Mouse (Mus musculus) stomach, embryonic 15.5 days (tissue): ENCODE measurements around the gene Fam178b. TPM values are rescaled to one million over a fixed set of nuclear protein-coding genes. Genes with fewer than 3 reads are reported as not detected.
"Not testable (repeated sequence)": the region's sequence is repeated elsewhere in the genome, so short reads cannot be mapped to it uniquely, and the experiment has no call there.

Experiments used
- ATAC-seq: fragments of 200-750 bp; cut with Nextera tagmentation; 2 replicates; pipeline ENCODE4 v1.8.0; 2017; ENCODE audit warnings: low read depth, moderate number of reproducible peaks, moderate TSS enrichment; ENCODE audit not compliant: insufficient read depth, low FRiP score
- H3K27ac ChIP-seq: fragments of 300-500 bp; sonication (generic); 2 replicates; pipeline ENCODE4 v1.5.1; 2015; ENCODE audit warnings: mild to moderate bottlenecking, inconsistent platforms
- H3K27me3 ChIP-seq: fragments of 300-500 bp; sonication (generic); replicated peaks from 2 replicates; pipeline ENCODE4 v1.6.1; 2015; ENCODE audit warnings: inconsistent platforms
- H3K36me3 ChIP-seq: fragments of 300-500 bp; sonication (generic); 2 replicates; pipeline ENCODE4 v1.6.1; 2015; ENCODE audit warnings: inconsistent platforms
- H3K4me1 ChIP-seq: fragments of 300-500 bp; sonication (generic); 2 replicates; pipeline ENCODE4 v1.6.1; 2015; ENCODE audit warnings: inconsistent platforms
- H3K4me2 ChIP-seq: fragments of 300-500 bp; sonication (generic); 2 replicates; pipeline ENCODE4 v1.6.1; 2015; ENCODE audit warnings: mild to moderate bottlenecking, inconsistent platforms
- H3K4me3 ChIP-seq: fragments of 300-500 bp; sonication (generic); replicated peaks from 2 replicates; pipeline ENCODE4 v1.5.1; 2015; ENCODE audit warnings: inconsistent platforms
- H3K9ac ChIP-seq: fragments of 300-500 bp; sonication (generic); 2 replicates; pipeline ENCODE4 v1.6.1; 2015; ENCODE audit warnings: inconsistent platforms
- H3K9me3 ChIP-seq: fragments of 300-500 bp; sonication (generic); 2 replicates; pipeline ENCODE4 v1.6.1; 2016; ENCODE audit warnings: inconsistent platforms
- whole genome bisulfite sequencing: fragments of 180-500 bp; shearing (Covaris S2); methylation state at CpG from one replicate; pipeline ENCODE4 v1.1.7; 2015; 5-methylcytosine and 5-hydroxymethylcytosine counted together
- polyA plus RNA-seq: library from polyadenylated mRNA; unstranded; fragments of >200 nt; fragmentation: Nextera tagmentation; extraction: Ambion mirVana; gene quantifications from 2 replicates; pipeline ENCODE4 v1.2.1, GENCODE M21; 2015

Fam178b gene
- polyA plus RNA-seq, 1 experiment from 2014 or later = 0.96 TPM

DNA sequence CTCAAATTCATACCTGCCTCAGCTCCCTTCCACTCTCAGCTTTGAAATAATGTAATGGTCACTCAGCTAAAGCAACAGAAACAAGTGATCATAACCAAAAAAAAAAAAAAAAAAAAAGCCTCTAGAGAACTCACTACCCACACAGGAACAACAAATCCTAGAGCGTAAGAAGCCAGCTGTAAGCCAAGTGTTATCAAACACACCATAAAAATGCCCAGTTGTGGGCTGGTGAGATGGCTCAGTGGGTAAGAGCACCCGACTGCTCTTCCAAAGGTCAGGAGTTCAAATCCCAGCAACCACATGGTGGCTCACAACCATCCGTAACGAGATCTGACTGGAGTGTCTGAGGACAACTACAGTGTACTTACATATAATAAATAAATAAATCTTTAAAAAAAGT, 15.0 kb downstream of the Fam178b start:
- not testable (repeated sequence) for H3K9me3 ChIP-seq, H3K27ac ChIP-seq, H3K27me3 ChIP-seq, H3K4me2 ChIP-seq, ATAC-seq, H3K4me3 ChIP-seq, H3K9ac ChIP-seq, H3K36me3 ChIP-seq, H3K4me1 ChIP-seq
- 75% methylated on average over 4 of the region's 4 CpGs for WGBS

DNA sequence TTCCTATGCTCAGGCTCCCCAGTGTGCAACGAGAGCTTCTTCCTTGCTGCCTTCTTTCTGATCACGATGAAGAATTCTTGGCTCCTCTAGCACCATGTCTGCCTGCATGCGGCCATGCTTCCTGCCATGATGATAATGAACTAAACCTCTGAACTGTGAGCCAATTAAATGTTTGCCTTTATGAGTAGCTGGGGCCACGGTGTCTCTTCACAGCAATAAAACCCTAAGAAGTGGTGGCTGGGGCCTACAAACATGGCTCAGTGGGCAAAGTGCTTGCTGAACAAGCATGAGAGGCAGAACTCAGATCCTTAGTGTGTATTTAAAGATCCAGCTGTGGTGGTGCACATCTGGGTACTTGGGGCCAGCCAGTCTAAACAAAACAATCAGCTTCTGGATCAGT, 17.0 kb downstream of the Fam178b start:
- ATAC-seq = no peak

GRCm38 (mm10) chr1:36665165-36665723, 17.7 kb downstream of the Fam178b start:
- H3K27ac ChIP-seq = peak overlapping the region; percentile 57
- H3K9me3 ChIP-seq = no peaks in the 10 kb centered on the region
- H3K36me3 ChIP-seq = no peaks in the 10 kb centered on the region
- H3K4me1 ChIP-seq = no peaks in the 10 kb centered on the region
- no peaks in the 10 kb centered on the region for H3K27me3 ChIP-seq
- WGBS = 60% methylated on average over 11 of the region's 11 CpGs
- H3K4me3 ChIP-seq = no peak overlapping the region
- ATAC-seq = no peak
- no peak overlapping the region for H3K9ac ChIP-seq
- H3K4me2 ChIP-seq = no peak overlapping the region

More for the DNA sequence above, 17.0 kb downstream of the Fam178b start:
- Histone ChIP-seq H3K36me3 (no peaks in the 10 kb centered on the region), H3K27me3 (no peaks in the 10 kb centered on the region), H3K4me3 (no peak overlapping the region), H3K27ac (peak overlapping the region; percentile 57; the same call in 1 of the 2 replicates), H3K9me3 (no peaks in the 10 kb centered on the region), H3K9ac (no peak overlapping the region), H3K4me1 (no peaks in the 10 kb centered on the region), H3K4me2 (no peak overlapping the region)
- WGBS = 60% methylated on average over 4 of the region's 4 CpGs

DNA sequence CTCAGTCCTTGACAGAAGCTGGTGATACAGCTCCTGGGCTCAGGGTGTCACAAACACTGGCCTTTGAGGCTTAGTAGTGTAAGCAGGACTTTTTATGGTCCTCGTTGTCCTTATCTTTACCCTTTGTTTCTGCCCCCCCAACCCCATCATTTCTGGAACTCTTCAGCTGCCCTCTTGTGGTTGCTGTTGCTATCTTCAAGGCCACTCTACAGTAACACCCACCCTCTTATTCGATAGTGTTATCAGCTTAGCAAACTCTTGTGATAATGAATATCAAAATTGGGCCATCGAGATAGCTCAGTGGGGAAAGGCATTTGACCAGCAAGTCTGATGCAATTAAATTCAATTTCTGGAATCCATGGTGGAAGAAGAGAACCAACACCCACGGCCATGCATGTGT, 18.5 kb downstream of the Fam178b start:
- WGBS = 54% methylated on average over 4 of the region's 4 CpGs
- ATAC-seq = no peak
- Histone ChIP-seq H3K4me2 (no peak overlapping the region), H3K36me3 (no peaks in the 10 kb centered on the region), H3K4me1 (no peaks in the 10 kb centered on the region), H3K27me3 (no peaks in the 10 kb centered on the region), H3K9me3 (no peaks in the 10 kb centered on the region), H3K27ac (no peak overlapping the region), H3K9ac (no peak overlapping the region), H3K4me3 (no peak overlapping the region)

DNA sequence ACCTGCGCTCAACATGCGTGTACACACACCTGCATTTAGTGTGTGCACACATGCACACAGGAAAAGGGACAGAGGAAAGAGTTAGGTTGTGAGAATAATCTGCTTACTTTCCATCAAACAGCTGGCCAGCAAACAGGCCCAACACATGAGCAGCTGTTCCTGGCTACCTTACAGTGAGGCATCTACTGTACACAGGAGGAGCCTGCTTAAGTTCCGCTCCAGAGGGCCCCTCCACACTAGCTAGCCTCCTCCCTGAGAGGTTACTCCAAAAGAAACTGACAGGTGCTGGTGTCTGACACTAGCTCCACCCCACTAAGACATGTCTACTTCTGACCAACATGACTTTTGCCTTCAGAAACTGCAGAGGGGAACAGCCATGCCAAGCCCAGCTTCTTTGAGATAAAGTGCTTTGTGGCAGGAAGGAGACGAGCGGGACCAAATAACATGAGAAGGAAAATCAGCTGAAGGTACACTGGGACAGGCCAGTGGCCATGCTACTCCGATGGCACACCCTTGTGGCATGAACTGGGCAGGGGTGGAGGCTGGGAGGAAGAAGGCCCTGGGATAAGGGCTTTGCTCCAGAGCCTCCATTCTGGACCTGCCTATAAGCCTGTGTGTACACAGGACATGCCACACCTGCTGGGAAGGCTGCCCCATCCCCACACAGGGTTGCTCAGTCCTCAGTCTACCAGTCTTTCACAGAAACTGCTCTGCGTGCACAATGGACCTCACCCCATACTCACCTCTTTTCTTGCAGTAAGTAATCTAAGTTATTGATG, 24.2 kb downstream of the Fam178b start:
- H3K9me3 ChIP-seq = no peaks in the 10 kb centered on the region
- no peaks in the 10 kb centered on the region for H3K27me3 ChIP-seq
- H3K4me2 ChIP-seq = no peak overlapping the region
- no peaks in the 10 kb centered on the region for H3K4me1 ChIP-seq
- no peak overlapping the region for H3K9ac ChIP-seq
- WGBS = 64% methylated on average over 7 of the region's 7 CpGs
- no peak overlapping the region for H3K4me3 ChIP-seq
- ATAC-seq = peak; percentile 72
- H3K36me3 ChIP-seq = no peaks in the 10 kb centered on the region
- H3K27ac ChIP-seq = 0 out of 2 replicates have a peak overlapping the region, but pooled peaks have one; percentile 19

GRCm38 (mm10) chr1:36657658-36658415, 25.1 kb downstream of the Fam178b start:
- no peaks in the 10 kb centered on the region for H3K27me3 ChIP-seq
- no peak overlapping the region for H3K4me3 ChIP-seq
- no peaks in the 10 kb centered on the region for H3K9me3 ChIP-seq
- WGBS = 72% methylated on average over 4 of the region's 4 CpGs
- ATAC-seq = no peak
- no peak overlapping the region for H3K27ac ChIP-seq
- no peak overlapping the region for H3K4me2 ChIP-seq
- H3K36me3 ChIP-seq = no peaks in the 10 kb centered on the region
- no peak overlapping the region for H3K9ac ChIP-seq
- H3K4me1 ChIP-seq = no peaks in the 10 kb centered on the region

GRCm38 (mm10) chr1:36656233-36656632, 26.8 kb downstream of the Fam178b start:
- no peak overlapping the region for H3K27ac ChIP-seq
- H3K9me3 ChIP-seq = no peaks in the 10 kb centered on the region
- ATAC-seq = no peak

DNA sequence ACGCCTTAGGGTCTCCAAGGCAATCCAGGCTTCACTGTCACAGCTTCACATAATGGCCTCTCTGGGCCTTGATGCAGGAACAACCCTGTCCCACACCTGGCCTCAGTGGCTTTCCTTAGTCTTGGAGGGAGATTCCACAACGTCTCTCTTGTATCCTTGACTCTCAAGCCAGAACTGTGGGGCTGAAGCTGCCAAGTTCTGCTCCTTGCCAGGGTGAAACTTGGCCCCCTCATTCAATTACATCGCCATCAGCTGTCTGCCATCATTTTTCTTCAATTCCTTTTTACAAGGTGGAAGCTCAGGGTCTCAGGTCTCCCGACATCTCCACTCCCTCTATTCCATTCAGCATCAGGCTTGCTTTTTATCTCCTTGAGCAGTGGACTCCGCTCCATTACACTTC, 27.9 kb downstream of the Fam178b start:
- H3K4me1 ChIP-seq = no peaks in the 10 kb centered on the region
- no peak overlapping the region for H3K27ac ChIP-seq
- 86% methylated on average over 5 of the region's 5 CpGs for WGBS
- no peak overlapping the region for H3K9ac ChIP-seq
- no peak for ATAC-seq
- no peak overlapping the region for H3K4me3 ChIP-seq
- H3K4me2 ChIP-seq = no peak overlapping the region
- no peaks in the 10 kb centered on the region for H3K36me3 ChIP-seq
- no peaks in the 10 kb centered on the region for H3K9me3 ChIP-seq
- no peaks in the 10 kb centered on the region for H3K27me3 ChIP-seq

More at GRCm38 (mm10) chr1:36656233-36656632, 26.8 kb downstream of the Fam178b start:
- H3K4me1 ChIP-seq = no peaks in the 10 kb centered on the region
- no peaks in the 10 kb centered on the region for H3K36me3 ChIP-seq
- no peaks in the 10 kb centered on the region for H3K27me3 ChIP-seq
- 81% methylated on average over 3 of the region's 3 CpGs for WGBS
- no peak overlapping the region for H3K4me3 ChIP-seq
- no peak overlapping the region for H3K4me2 ChIP-seq
- H3K9ac ChIP-seq = no peak overlapping the region

- Histone ChIP-seq H3K4me3 (no peak overlapping the region), H3K9me3 (no peaks in the 10 kb centered on the region), H3K9ac (no peak overlapping the region), H3K27ac (peak overlapping the region; percentile 64), H3K4me2 (no peak overlapping the region), H3K36me3 (no peaks in the 10 kb centered on the region), H3K4me1 (no peaks in the 10 kb centered on the region), H3K27me3 (no peaks in the 10 kb centered on the region)
- ATAC-seq = peak; percentile 75
- WGBS = 52% methylated on average over 5 of the region's 5 CpGs
Measured at GRCm38 (mm10) chr1:36647631-36648030, 35.4 kb downstream of the Fam178b start.

DNA sequence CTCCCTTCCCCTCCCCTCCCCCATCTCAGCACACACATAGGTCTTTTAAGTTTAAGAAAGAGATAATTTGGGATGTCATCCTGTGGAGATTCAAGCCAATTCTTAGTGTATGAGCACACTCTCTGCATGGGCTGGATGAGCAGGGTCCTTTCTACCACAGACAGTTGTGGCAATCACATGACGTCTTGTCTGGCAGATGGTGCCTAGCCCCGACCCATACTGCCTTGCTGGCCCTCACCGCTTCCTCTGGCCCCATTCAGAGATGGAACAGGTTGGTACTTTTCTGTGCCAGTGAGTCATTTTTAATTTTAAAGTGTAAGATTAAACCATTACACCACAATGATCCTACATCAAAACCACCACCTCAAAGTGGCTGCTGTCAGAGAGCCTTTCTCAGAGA, 36.7 kb downstream of the Fam178b start:
- Histone ChIP-seq H3K9ac (no peak overlapping the region), H3K9me3 (no peaks in the 10 kb centered on the region), H3K4me2 (no peak overlapping the region), H3K27me3 (no peaks in the 10 kb centered on the region), H3K4me1 (no peaks in the 10 kb centered on the region), H3K36me3 (no peaks in the 10 kb centered on the region), H3K27ac (no peak overlapping the region), H3K4me3 (no peak overlapping the region)
- 72% methylated on average over 3 of the region's 3 CpGs for WGBS
- ATAC-seq = no peak

GRCm38 (mm10) chr1:36644615-36645007, 38.4 kb downstream of the Fam178b start:
- 75% methylated on average over 9 of the region's 9 CpGs for WGBS
- ATAC-seq = no peak
- Histone ChIP-seq H3K27ac (no peak overlapping the region), H3K36me3 (no peaks in the 10 kb centered on the region), H3K4me1 (no peaks in the 10 kb centered on the region), H3K9ac (no peak overlapping the region), H3K4me3 (no peak overlapping the region), H3K4me2 (no peak overlapping the region), H3K27me3 (no peaks in the 10 kb centered on the region), H3K9me3 (no peaks in the 10 kb centered on the region)

DNA sequence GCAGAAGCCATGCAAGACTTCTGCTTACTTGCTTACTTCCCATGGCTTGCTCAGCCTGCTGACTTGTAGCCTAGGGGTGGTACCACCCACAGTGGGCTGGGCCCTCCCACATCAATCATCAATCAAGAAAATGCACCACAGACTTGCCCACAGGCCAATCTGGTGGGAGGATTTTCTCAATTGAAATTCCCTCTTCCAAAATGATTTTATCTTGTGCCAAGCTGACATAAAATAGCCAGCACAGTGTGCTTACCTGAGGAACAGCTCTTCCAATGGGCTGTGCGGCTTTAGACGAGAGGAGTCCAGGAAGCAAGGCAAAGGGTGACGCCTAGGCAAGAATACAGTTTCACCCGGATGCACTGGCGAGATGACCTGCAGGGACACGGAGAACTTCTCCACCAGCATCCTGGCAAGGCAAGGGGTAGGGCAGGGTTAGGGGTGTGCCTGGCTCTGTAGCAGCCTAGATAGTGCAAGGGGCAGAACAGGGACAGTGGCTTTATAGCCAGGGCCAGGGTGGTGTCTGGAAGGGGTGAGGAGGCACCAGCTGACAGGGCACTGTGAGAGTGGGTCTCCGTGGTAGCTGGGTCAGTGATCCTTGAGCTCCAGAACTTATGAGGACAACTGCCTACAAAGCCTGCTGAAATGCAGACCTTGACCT, 38.9 kb downstream of the Fam178b start:
- H3K9me3 ChIP-seq = no peaks in the 10 kb centered on the region
- no peaks in the 10 kb centered on the region for H3K27me3 ChIP-seq
- H3K27ac ChIP-seq = no peak overlapping the region
- 84% methylated on average over 7 of the region's 7 CpGs for WGBS
- no peak overlapping the region for H3K4me2 ChIP-seq
- no peak overlapping the region for H3K9ac ChIP-seq
- H3K4me1 ChIP-seq = no peaks in the 10 kb centered on the region
- no peak overlapping the region for H3K4me3 ChIP-seq
- H3K36me3 ChIP-seq = no peaks in the 10 kb centered on the region
- no peak for ATAC-seq
